Mouse (Mus musculus) olfactory bulb, adult 2 months (tissue): ENCODE measurements around the gene Arhgap23.

Experiments used
- CTCF ChIP-seq: fragments of 200-500 bp; IDR thresholded peaks from 2 replicates; pipeline ENCODE4 v1.5.1; 2012; ENCODE audit warnings: low read depth, mild to moderate bottlenecking, low read length, moderate library complexity; ENCODE audit not compliant: insufficient read depth
- POLR2A ChIP-seq: fragments of 200-500 bp; IDR thresholded peaks from 2 replicates; pipeline ENCODE4 v1.6.1; 2012; ENCODE audit warnings: mild to moderate bottlenecking, low read depth, low read length, moderate library complexity; ENCODE audit not compliant: insufficient read depth

GRCm38 (mm10) chr11:97531381-97532260 is 116.3 kb downstream of the Arhgap23 start:
- TF ChIP-seq CTCF (peak; percentile 90), POLR2A (peak; percentile 44; the same call in 1 of the 2 replicates)
